16 mouse cellular contexts compared by ENCODE assay signal in genomic region chr15:84483622-84484021, GRCm38 (mm10). TPM values are rescaled to one million over a fixed set of nuclear protein-coding genes. Genes with fewer than 3 reads are reported as not detected.
DNase-seq lines count a peak whose midpoint lies in the region; ATAC-seq lines count a peak whose summit lies in the region.
"Had no signal": no experiment of that assay in that cellular context is flagged by ENCODE, and none has a peak within 500 bp of the region (broad histone marks: within the 10 kb centered on the region; RNA-seq: fewer than 3 reads in every experiment).

No protein-coding gene starts in this region.

- H3K9me3 ChIP-seq in hindbrain, embryonic 14.5 days (ENCODE audit: control insufficient read depth, low read length): no peaks in the 10 kb centered on the region
- no peaks in the 10 kb centered on the region for H3K9me3 ChIP-seq in hindbrain, embryonic 16.5 days (ENCODE audit: control insufficient read depth, low read length)
- H3K9me3 ChIP-seq in liver, embryonic 15.5 days (replicated peaks): no peaks in the 10 kb centered on the region
- H3K9me3 ChIP-seq: embryonic facial prominence, embryonic 15.5 days; forebrain, embryonic 15.5 days; limb, embryonic 15.5 days had no signal

- no peak overlapping the region for H3K27ac ChIP-seq in hindbrain, embryonic 14.5 days
- H3K27ac ChIP-seq in hindbrain, embryonic 16.5 days (ENCODE audit: low read depth, low read length): no peak overlapping the region
- 0 out of 2 replicates have a peak overlapping the region, but pooled peaks have one; percentile 24 for H3K27ac ChIP-seq in liver, embryonic 15.5 days (replicated peaks)
- H3K27ac ChIP-seq: embryonic facial prominence, embryonic 15.5 days; limb, embryonic 15.5 days; macrophage had no signal

- H3K4me3 ChIP-seq in hindbrain, embryonic 14.5 days (replicated peaks; ENCODE audit: low read length): no peak overlapping the region
- no peak overlapping the region for H3K4me3 ChIP-seq in hindbrain, embryonic 16.5 days (ENCODE audit: low read length)
- H3K4me3 ChIP-seq in liver, embryonic 15.5 days (replicated peaks): no peak overlapping the region
- H3K4me3 ChIP-seq: embryonic facial prominence, embryonic 15.5 days; forebrain, embryonic 15.5 days; limb, embryonic 15.5 days had no signal

- intact Hi-C loops in heart, postnatal 36 days (cut with DNase I): no loop called here

- no peak overlapping the region for H3K4me2 ChIP-seq in hindbrain, embryonic 14.5 days (replicated peaks)
- H3K4me2 ChIP-seq in hindbrain, embryonic 16.5 days (ENCODE audit: low read length): no peak overlapping the region
- no peak overlapping the region for H3K4me2 ChIP-seq in liver, embryonic 15.5 days
- H3K4me2 ChIP-seq: embryonic facial prominence, embryonic 15.5 days; forebrain, embryonic 15.5 days; limb, embryonic 15.5 days had no signal

- H3K4me1 ChIP-seq in hindbrain, embryonic 14.5 days (replicated peaks; ENCODE audit: control insufficient read depth, insufficient read depth, low read length): peaks cover 33% of the 10 kb centered on the region
- peaks cover 10% of the 10 kb centered on the region for H3K4me1 ChIP-seq in hindbrain, embryonic 16.5 days (ENCODE audit: control insufficient read depth, insufficient read depth, low read depth, low read length)
- H3K4me1 ChIP-seq in liver, embryonic 15.5 days (replicated peaks): peaks cover 5% of the 10 kb centered on the region; the same call in 1 of the 2 replicates

- no peak for ATAC-seq in hindbrain, embryonic 14.5 days (ENCODE audit: low FRiP score)
- no peak for ATAC-seq in hindbrain, embryonic 16.5 days
- peak; percentile 65 for ATAC-seq in liver, embryonic 15.5 days (ENCODE audit: insufficient read depth)
- ATAC-seq: activated CD4-positive, CD25-positive, alpha-beta regulatory T cell, adult 4 months; forebrain, embryonic 15.5 days; inflammation-experienced regulatory T-cells, adult 6 months had no signal

- 0 out of 2 replicates have a peak, but pooled peaks cover 4% of the 10 kb centered on the region for H3K27me3 ChIP-seq in hindbrain, embryonic 14.5 days (ENCODE audit: control insufficient read depth, insufficient read depth, low read length)
- H3K27me3 ChIP-seq in hindbrain, embryonic 16.5 days (replicated peaks; ENCODE audit: control insufficient read depth, insufficient read depth, low read length): no peaks in the 10 kb centered on the region
- H3K27me3 ChIP-seq in liver, embryonic 15.5 days: no peaks in the 10 kb centered on the region
- H3K27me3 ChIP-seq: forebrain, embryonic 15.5 days had no signal

- no peaks in the 10 kb centered on the region for H3K36me3 ChIP-seq in hindbrain, embryonic 14.5 days (replicated peaks; ENCODE audit: control insufficient read depth, insufficient read depth)
- no peaks in the 10 kb centered on the region for H3K36me3 ChIP-seq in hindbrain, embryonic 16.5 days (ENCODE audit: control insufficient read depth, insufficient read depth, low read length)
- no peaks in the 10 kb centered on the region for H3K36me3 ChIP-seq in liver, embryonic 15.5 days (replicated peaks)
- H3K36me3 ChIP-seq: embryonic facial prominence, embryonic 15.5 days; forebrain, embryonic 15.5 days; limb, embryonic 15.5 days had no signal

- no peak for DNase-seq in hindbrain, embryonic 14.5 days (ENCODE audit: low spot score)
- peak; percentile 75 for DNase-seq in kidney, adult 18-20 months
- DNase-seq in kidney, postnatal 10 days: peak; percentile 82
- DNase-seq in heart, postnatal 36 days: no peak
- DNase-seq in embryo, embryonic 9.5 days (ENCODE audit: extremely low spot score): no peak
- DNase-seq: gastrocnemius, postnatal 10 days; thymus, postnatal 25 days had no signal

- 69% methylated on average over 5 of the region's 5 CpGs for WGBS in hindbrain, embryonic 14.5 days
- WGBS in hindbrain, embryonic 16.5 days: 67% methylated on average over 5 of the region's 5 CpGs
- 43% methylated on average over 5 of the region's 5 CpGs for WGBS in liver, embryonic 15.5 days (ENCODE audit: insufficient replicate concordance)

- 0 out of 2 replicates have a peak overlapping the region, but pooled peaks have one; percentile 11 for H3K9ac ChIP-seq in hindbrain, embryonic 14.5 days
- no peak overlapping the region for H3K9ac ChIP-seq in hindbrain, embryonic 16.5 days (ENCODE audit: low read depth, low read length)
- no peak overlapping the region for H3K9ac ChIP-seq in liver, embryonic 15.5 days
- H3K9ac ChIP-seq: embryonic facial prominence, embryonic 15.5 days; forebrain, embryonic 15.5 days; limb, embryonic 15.5 days had no signal

RNA-seq across cellular contexts. Expression of gene Shisal1, which starts 36.7 kb away (rescaled TPM):
- 13.1 and 15.4 TPM in 2 replicates for polyA plus RNA-seq in hindbrain, embryonic 14.5 days (2014; fragmentation: Nextera tagmentation; extraction: Ambion mirVana)
- polyA plus RNA-seq in hindbrain, embryonic 16.5 days (2015; fragmentation: Nextera tagmentation; extraction: Ambion mirVana): 8.6 and 12.3 TPM in 2 replicates
- 0.12 and 0.20 TPM in 2 replicates for polyA plus RNA-seq in liver, embryonic 15.5 days (2015; fragmentation: Nextera tagmentation; extraction: Ambion mirVana)
- 1 to 10 TPM; 1.0 to 1.1 TPM for total RNA-seq in heart, postnatal 36 days (2021)
- total RNA-seq: neutrophil, adult 5-6 weeks had no signal
- polyA plus RNA-seq: activated CD4-positive, CD25-positive, alpha-beta regulatory T cell, adult 4 months; inflammation-experienced regulatory T-cells, adult 6 months; macrophage had no signal

Comparison
In these comparisons a context has a peak if more than half of its experiments do, and no peak if none do; other contexts are left out.
1. DNase-seq: peak in kidney, adult 18-20 months (single experiment) and kidney, postnatal 10 days (single experiment); none in hindbrain, embryonic 14.5 days (single experiment), heart, postnatal 36 days (0 of 2) and embryo, embryonic 9.5 days (single experiment).